Mouse (Mus musculus) hindbrain, embryonic 13.5 days (tissue): Measurements from ENCODE around the gene Slc10a6. TPM values are rescaled to one million over a fixed set of nuclear protein-coding genes. Genes with fewer than 3 reads are reported as not detected.

Experiments
- ATAC-seq: fragments of 200-750 bp; cut with Nextera tagmentation; 2 replicates; pipeline ENCODE4 v1.8.0; 2017; ENCODE audit warnings: moderate TSS enrichment; ENCODE audit not compliant: low FRiP score
- H3K27ac ChIP-seq: fragments of 300-500 bp; sonication (generic); 2 replicates; pipeline ENCODE4 v1.5.1; 2015; ENCODE audit warnings: inconsistent platforms, mild to moderate bottlenecking, moderate library complexity
- H3K27me3 ChIP-seq: fragments of 300-500 bp; sonication (generic); 2 replicates; pipeline ENCODE4 v1.6.1; 2015; ENCODE audit warnings: mild to moderate bottlenecking, inconsistent platforms
- H3K36me3 ChIP-seq: fragments of 300-500 bp; sonication (generic); 2 replicates; pipeline ENCODE4 v1.6.1; 2015; ENCODE audit warnings: mild to moderate bottlenecking, inconsistent platforms
- H3K4me1 ChIP-seq: fragments of 300-500 bp; sonication (generic); replicated peaks from 2 replicates; pipeline ENCODE4 v1.6.1; 2015; ENCODE audit warnings: inconsistent platforms
- H3K4me2 ChIP-seq: fragments of 300-500 bp; sonication (generic); 2 replicates; pipeline ENCODE4 v1.6.1; 2015; ENCODE audit warnings: inconsistent platforms, mild to moderate bottlenecking, moderate library complexity
- H3K4me3 ChIP-seq: fragments of 300-500 bp; sonication (generic); 2 replicates; pipeline ENCODE4 v1.5.1; 2015; ENCODE audit warnings: mild to moderate bottlenecking, inconsistent platforms
- H3K9ac ChIP-seq: fragments of 300-500 bp; sonication (generic); 2 replicates; pipeline ENCODE4 v1.6.1; 2015; ENCODE audit warnings: mild to moderate bottlenecking, inconsistent platforms
- H3K9me3 ChIP-seq: fragments of 300-500 bp; sonication (generic); 2 replicates; pipeline ENCODE4 v1.6.1; 2016; ENCODE audit warnings: inconsistent platforms
- WGBS: fragments of 180-500 bp; shearing (Covaris S2); methylation state at CpG from one replicate; pipeline ENCODE4 v1.1.7; 2015; 5-methylcytosine and 5-hydroxymethylcytosine counted together
- polyA plus RNA-seq: library from polyadenylated mRNA; unstranded; fragments of >200 nt; fragmentation: Nextera tagmentation; extraction: Ambion mirVana; gene quantifications from 2 replicates; pipeline ENCODE4 v1.2.1, GENCODE M21; 2015

Gene Slc10a6
- polyA plus RNA-seq, 1 experiment from 2014 or later = 0.43 TPM

DNA sequence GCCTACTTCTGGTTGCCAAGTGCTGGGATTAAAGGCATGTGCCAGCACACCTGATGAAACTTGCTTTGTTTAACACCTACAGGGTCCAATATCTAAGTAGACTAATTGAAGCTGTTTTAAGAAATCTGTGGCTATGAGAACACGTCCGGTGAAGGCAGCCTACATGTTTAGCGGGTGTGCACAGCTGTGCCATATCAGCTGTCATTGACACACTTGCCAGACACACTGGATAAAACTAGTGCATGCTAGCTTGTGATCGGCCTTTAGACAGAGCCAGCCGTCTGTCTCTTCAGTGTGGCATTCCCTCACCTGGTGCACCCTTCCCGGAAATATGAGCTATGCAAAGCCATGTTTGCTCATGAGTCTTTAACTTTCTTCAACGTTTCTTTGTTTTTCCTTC is 37.4 kb downstream of the Slc10a6 start:
- no peaks in the 10 kb centered on the region for H3K9me3 ChIP-seq
- no peaks in the 10 kb centered on the region for H3K27me3 ChIP-seq
- H3K4me1 ChIP-seq = peaks cover 19% of the 10 kb centered on the region
- no peak for ATAC-seq
- H3K36me3 ChIP-seq = peaks cover 19% of the 10 kb centered on the region
- H3K4me2 ChIP-seq = no peak overlapping the region
- H3K9ac ChIP-seq = no peak overlapping the region
- no peak overlapping the region for H3K27ac ChIP-seq
- no peak overlapping the region for H3K4me3 ChIP-seq
- 92% methylated on average over 7 of the region's 7 CpGs for WGBS

DNA sequence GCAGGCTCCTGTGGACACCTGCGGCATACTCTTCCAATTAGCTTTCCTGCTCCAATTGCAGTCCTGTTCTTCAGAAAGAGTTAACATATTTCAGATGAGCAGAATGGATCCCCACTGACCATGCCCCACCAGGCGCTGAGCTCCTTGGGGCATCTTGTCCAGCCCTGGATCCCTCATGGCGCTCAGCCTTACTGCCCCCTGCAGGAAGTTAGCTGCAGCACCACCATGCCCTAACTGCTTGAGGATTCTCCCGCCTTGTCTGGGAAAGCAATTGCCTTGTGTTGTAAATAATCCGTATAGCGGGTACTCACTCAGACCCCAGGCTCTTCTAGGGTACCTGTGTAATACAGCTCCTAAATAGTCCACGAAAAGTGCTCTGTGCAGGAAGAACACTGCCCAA is 42.0 kb downstream of the Slc10a6 start:
- WGBS = 82% methylated on average over 7 of the region's 7 CpGs
- no peak overlapping the region for H3K27ac ChIP-seq
- ATAC-seq = no peak
- H3K4me2 ChIP-seq = no peak overlapping the region
- H3K36me3 ChIP-seq = peaks cover 23% of the 10 kb centered on the region
- H3K27me3 ChIP-seq = no peaks in the 10 kb centered on the region
- no peaks in the 10 kb centered on the region for H3K9me3 ChIP-seq
- no peaks in the 10 kb centered on the region for H3K4me1 ChIP-seq
- H3K9ac ChIP-seq = no peak overlapping the region
- H3K4me3 ChIP-seq = no peak overlapping the region

DNA sequence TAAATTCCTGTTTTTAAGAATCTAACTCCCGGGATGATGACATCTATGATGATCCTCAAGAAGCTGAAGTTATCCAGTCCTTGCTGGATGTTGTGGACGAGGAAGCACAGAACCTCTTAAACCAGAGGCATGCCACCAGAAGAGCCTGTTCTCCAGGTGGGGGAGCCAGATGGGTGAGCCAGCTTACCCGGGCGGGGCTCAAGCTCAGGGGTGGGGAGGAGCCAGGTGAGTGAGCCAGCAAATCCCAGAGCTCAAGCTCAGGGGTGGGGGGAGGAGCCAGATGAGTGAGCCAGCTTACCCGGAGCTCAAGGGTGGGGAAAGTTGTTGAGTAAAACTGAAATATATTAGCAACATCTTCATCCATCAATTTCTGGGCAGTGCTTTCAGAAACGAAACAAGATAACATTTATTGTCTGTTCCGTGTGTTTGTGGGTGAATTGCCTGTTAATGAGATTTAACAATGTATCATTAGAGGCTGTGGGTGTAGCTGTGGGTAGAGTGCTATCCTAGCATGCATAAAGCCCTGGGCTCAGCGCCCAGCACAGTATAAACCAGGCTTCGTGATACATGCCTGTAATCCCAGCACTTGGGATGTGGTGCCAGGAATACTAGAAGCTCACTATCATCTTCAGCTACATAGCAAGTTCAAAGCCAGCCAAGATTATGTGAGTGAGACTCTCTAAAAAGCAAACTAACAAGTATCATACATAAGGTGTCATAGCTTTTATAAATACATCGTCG is 49.4 kb downstream of the Slc10a6 start:
- Histone ChIP-seq H3K4me1 (no peaks in the 10 kb centered on the region), H3K36me3 (peaks cover 21% of the 10 kb centered on the region), H3K27me3 (no peaks in the 10 kb centered on the region), H3K4me3 (no peak overlapping the region), H3K4me2 (no peak overlapping the region), H3K9me3 (no peaks in the 10 kb centered on the region), H3K27ac (no peak overlapping the region), H3K9ac (no peak overlapping the region)
- WGBS = 80% methylated on average over 11 of the region's 11 CpGs
- ATAC-seq = no peak

DNA sequence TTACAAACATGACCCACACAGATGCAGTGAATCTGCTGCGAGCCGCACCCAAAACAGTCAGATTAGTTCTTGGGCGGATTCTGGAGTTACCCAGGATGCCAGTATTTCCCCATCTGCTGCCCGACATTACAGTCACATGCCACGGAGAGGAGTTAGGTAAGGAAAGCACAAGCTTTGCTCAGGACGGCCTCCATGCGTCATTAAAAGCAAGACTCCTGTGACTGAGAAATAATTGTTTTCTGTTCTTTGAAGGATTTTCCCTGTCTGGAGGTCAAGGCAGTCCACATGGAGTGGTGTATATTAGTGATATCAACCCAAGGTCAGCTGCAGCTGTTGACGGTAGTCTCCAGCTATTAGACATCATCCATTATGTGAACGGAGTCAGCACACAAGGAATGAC is 59.8 kb downstream of the Slc10a6 start:
- no peak overlapping the region for H3K27ac ChIP-seq
- ATAC-seq = no peak
- 87% methylated on average over 9 of the region's 9 CpGs for WGBS

DNA sequence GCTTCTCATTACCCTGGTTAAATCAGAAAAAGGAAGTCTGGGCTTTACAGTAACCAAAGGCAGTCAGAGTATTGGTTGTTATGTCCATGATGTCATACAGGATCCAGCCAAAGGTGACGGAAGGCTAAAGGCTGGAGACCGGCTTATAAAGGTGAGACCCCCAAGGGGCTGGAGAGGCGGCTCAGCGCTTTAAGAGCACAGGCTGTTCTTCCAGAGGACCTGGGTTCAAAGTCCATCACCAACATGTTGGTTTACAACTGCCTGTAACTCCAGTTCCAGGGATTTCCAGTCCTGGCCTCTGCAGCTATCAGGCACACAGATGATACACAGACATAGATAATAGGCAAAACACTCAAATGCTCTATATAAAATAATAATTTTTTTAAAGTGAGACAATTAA is 61.2 kb downstream of the Slc10a6 start:
- Histone ChIP-seq H3K9ac (no peak overlapping the region), H3K4me2 (no peak overlapping the region), H3K27me3 (no peaks in the 10 kb centered on the region), H3K36me3 (peaks cover 16% of the 10 kb centered on the region), H3K9me3 (no peaks in the 10 kb centered on the region), H3K27ac (no peak overlapping the region), H3K4me3 (no peak overlapping the region), H3K4me1 (no peaks in the 10 kb centered on the region)
- ATAC-seq = no peak
- 91% methylated on average over 4 of the region's 4 CpGs for WGBS

More for the DNA sequence above, 59.8 kb downstream of the Slc10a6 start:
- no peaks in the 10 kb centered on the region for H3K27me3 ChIP-seq
- no peak overlapping the region for H3K4me2 ChIP-seq
- no peak overlapping the region for H3K4me3 ChIP-seq
- H3K4me1 ChIP-seq = no peaks in the 10 kb centered on the region
- peaks cover 20% of the 10 kb centered on the region for H3K36me3 ChIP-seq
- no peak overlapping the region for H3K9ac ChIP-seq
- no peaks in the 10 kb centered on the region for H3K9me3 ChIP-seq

GRCm38 (mm10) chr5:103560546-103560945 is 68.7 kb downstream of the Slc10a6 start:
- H3K9me3 ChIP-seq = no peaks in the 10 kb centered on the region
- H3K27ac ChIP-seq = no peak overlapping the region
- no peaks in the 10 kb centered on the region for H3K27me3 ChIP-seq
- 96% methylated on average over 9 of the region's 9 CpGs for WGBS
- no peak overlapping the region for H3K4me2 ChIP-seq
- ATAC-seq = no peak
- no peak overlapping the region for H3K9ac ChIP-seq
- H3K4me3 ChIP-seq = no peak overlapping the region
- no peaks in the 10 kb centered on the region for H3K4me1 ChIP-seq
- peaks cover 44% of the 10 kb centered on the region for H3K36me3 ChIP-seq

Other genes with a start within 250 kb of the Slc10a6 start
- gene Ptpn13, start 204.2 kb downstream of the Slc10a6 start, polyA plus RNA-seq = 6.4 and 7.5 TPM in 2 replicates
- 0.13 and 0.26 TPM in 2 replicates for gene 1700016H13Rik, start 26.6 kb upstream of the Slc10a6 start, polyA plus RNA-seq
- gene Aff1, start 63.0 kb upstream of the Slc10a6 start, polyA plus RNA-seq = 2.4 and 2.7 TPM in 2 replicates